In genomic region chr2:170474125-170474524, GRCm38 (mm10) we compare ENCODE assay signal across 31 mouse cellular contexts. TPM values are rescaled to one million over a fixed set of nuclear protein-coding genes. Genes with fewer than 3 reads are reported as not detected.
"Had no signal": no experiment of that assay in that cellular context is flagged by ENCODE, and none has a peak within 500 bp of the region (broad histone marks: within the 10 kb centered on the region; RNA-seq: fewer than 3 reads in every experiment).

No protein-coding gene starts in this region.

- H3K4me1 ChIP-seq: embryonic facial prominence, embryonic 15.5 days had no signal

- H3K27me3 ChIP-seq: forebrain, embryonic 13.5 days; forebrain, embryonic 15.5 days had no signal

- DNase-seq: cerebellum, adult 2 months; cerebellum, adult 8-10 months; cerebellum, adult 9-10 months; cerebellum, adult 9-11 months; cerebellum, postnatal 10 days; cerebellum, postnatal 14 days; cerebellum, postnatal 25 days; cerebellum, postnatal 36 days; embryo, embryonic 11 days; forebrain, postnatal 0 days; gastrocnemius, adult 2 months; gastrocnemius, postnatal 10 days; gastrocnemius, postnatal 14 days; gastrocnemius, postnatal 25 days; gastrocnemius, postnatal 36 days; heart, adult 11 months; heart, adult 18-20 months had no signal

- H3K4me3 ChIP-seq: embryonic facial prominence, embryonic 10.5 days; embryonic facial prominence, embryonic 12.5 days; embryonic facial prominence, embryonic 13.5 days; embryonic facial prominence, embryonic 15.5 days; erythroblast, embryonic 14.5 days; forebrain, embryonic 10.5 days; forebrain, embryonic 12.5 days; forebrain, embryonic 13.5 days; forebrain, embryonic 15.5 days; gastrocnemius, adult 2 months had no signal

- H3K36me3 ChIP-seq: embryonic facial prominence, embryonic 10.5 days; embryonic facial prominence, embryonic 12.5 days; embryonic facial prominence, embryonic 13.5 days; embryonic facial prominence, embryonic 15.5 days; forebrain, embryonic 10.5 days; forebrain, embryonic 12.5 days; forebrain, embryonic 15.5 days had no signal

- H3K27ac ChIP-seq: embryonic facial prominence, embryonic 10.5 days; embryonic facial prominence, embryonic 12.5 days; embryonic facial prominence, embryonic 13.5 days; embryonic facial prominence, embryonic 15.5 days; forebrain, embryonic 10.5 days; forebrain, embryonic 12.5 days; forebrain, embryonic 13.5 days; forebrain, embryonic 15.5 days; gastrocnemius, adult 2 months had no signal

RNA-seq across cellular contexts. Expression of gene Cyp24a1, which starts 22.8 kb away (rescaled TPM):
- polyA plus RNA-seq: embryonic facial prominence, embryonic 10.5 days; embryonic facial prominence, embryonic 11.5 days; embryonic facial prominence, embryonic 12.5 days; embryonic facial prominence, embryonic 13.5 days; embryonic facial prominence, embryonic 14.5 days; erythroblast, embryonic 14.5 days; forebrain, embryonic 11.5 days; forebrain, embryonic 12.5 days; forebrain, embryonic 14.5 days; forebrain, postnatal 0 days; gonadal fat pad, adult 2 months had no signal
